In genomic region chr9:60172459-60173060, GRCm38 (mm10) we compare ENCODE assay signal across 7 mouse cellular contexts.
DNase-seq lines count a peak whose midpoint lies in the region; ATAC-seq and TF ChIP-seq lines count a peak whose summit lies in the region.
"Not testable (repeated sequence)": the region's sequence is repeated elsewhere in the genome, so short reads cannot be mapped to it uniquely, and the experiment has no call there.

No protein-coding gene starts in this region.

- not testable (repeated sequence) for H3K9ac ChIP-seq in forebrain, embryonic 15.5 days (replicated peaks); neural tube, embryonic 13.5 days

- not testable (repeated sequence) for H3K4me2 ChIP-seq in forebrain, embryonic 15.5 days (replicated peaks); neural tube, embryonic 13.5 days

- not testable (repeated sequence) for H3K4me3 ChIP-seq in forebrain, embryonic 15.5 days; layer of hippocampus, adult 2 months; limb, embryonic 10.5 days; neural tube, embryonic 13.5 days

- not testable (repeated sequence) for H3K36me3 ChIP-seq in forebrain, embryonic 15.5 days; limb, embryonic 10.5 days; neural tube, embryonic 13.5 days

- peak; percentile 2 for DNase-seq in cerebellum, adult 11 months
- DNase-seq in cerebellum, postnatal 36 days: peak; percentile 13 to 24
- peak; percentile 28 for DNase-seq in kidney, adult 18-20 months
- peak; percentile 62 to 63 for DNase-seq in layer of hippocampus, adult 2 months (ENCODE audit: low spot score in 2 of 2)
- not testable (repeated sequence) for DNase-seq in limb, embryonic 10.5 days (ENCODE audit: low spot score)

- H3K4me1 ChIP-seq in forebrain, embryonic 15.5 days: not testable (repeated sequence)
- peaks cover 24% of the 10 kb centered on the region for H3K4me1 ChIP-seq in limb, embryonic 10.5 days
- H3K4me1 ChIP-seq in neural tube, embryonic 13.5 days (replicated peaks): peaks cover 17% of the 10 kb centered on the region

- not testable (repeated sequence) for H3K27me3 ChIP-seq in forebrain, embryonic 15.5 days; limb, embryonic 10.5 days (ENCODE audit: low read depth, poor library complexity, severe bottlenecking); neural tube, embryonic 13.5 days

- peak overlapping the region; percentile 57 for H3K27ac ChIP-seq in forebrain, embryonic 15.5 days (replicated peaks)
- H3K27ac ChIP-seq in layer of hippocampus, adult 2 months: peak overlapping the region; percentile 77
- peak overlapping the region; percentile 77 for H3K27ac ChIP-seq in limb, embryonic 10.5 days
- peak overlapping the region; percentile 63 for H3K27ac ChIP-seq in neural tube, embryonic 13.5 days (replicated peaks)

- TF ChIP-seq CTCF in layer of hippocampus, adult 2 months (conservative IDR thresholded peaks at IDR 0.05): not testable (repeated sequence)

- WGBS in forebrain, embryonic 15.5 days: 33% methylated on average over 9 of the region's 9 CpGs
- 47% methylated on average over 9 of the region's 9 CpGs for WGBS in limb, embryonic 10.5 days
- WGBS in neural tube, embryonic 13.5 days: 13% methylated on average over 9 of the region's 9 CpGs

- H3K9me3 ChIP-seq in forebrain, embryonic 15.5 days; limb, embryonic 10.5 days (replicated peaks); neural tube, embryonic 13.5 days: not testable (repeated sequence)

- ATAC-seq in forebrain, embryonic 15.5 days (replicated peaks): not testable (repeated sequence)
- peak; percentile 75 for ATAC-seq in neural tube, embryonic 13.5 days (ENCODE audit: low read depth)
